Mouse (Mus musculus) kidney, adult 11 months (tissue): ENCODE measurements at regions not wholly inside any gene's neighbourhood (a gene's known extent, or its start where the extent isn't known, plus 50 kb on each side); places are given as distances from the start of the nearest gene placed in this dataset.
A peak's percentile ranks its signal among the peaks of the same experiment; 100 is the strongest.

Experiments
- DNase-seq: peaks from one replicate; pipeline ENCODE4 v3.0.0; 2022

DNA sequence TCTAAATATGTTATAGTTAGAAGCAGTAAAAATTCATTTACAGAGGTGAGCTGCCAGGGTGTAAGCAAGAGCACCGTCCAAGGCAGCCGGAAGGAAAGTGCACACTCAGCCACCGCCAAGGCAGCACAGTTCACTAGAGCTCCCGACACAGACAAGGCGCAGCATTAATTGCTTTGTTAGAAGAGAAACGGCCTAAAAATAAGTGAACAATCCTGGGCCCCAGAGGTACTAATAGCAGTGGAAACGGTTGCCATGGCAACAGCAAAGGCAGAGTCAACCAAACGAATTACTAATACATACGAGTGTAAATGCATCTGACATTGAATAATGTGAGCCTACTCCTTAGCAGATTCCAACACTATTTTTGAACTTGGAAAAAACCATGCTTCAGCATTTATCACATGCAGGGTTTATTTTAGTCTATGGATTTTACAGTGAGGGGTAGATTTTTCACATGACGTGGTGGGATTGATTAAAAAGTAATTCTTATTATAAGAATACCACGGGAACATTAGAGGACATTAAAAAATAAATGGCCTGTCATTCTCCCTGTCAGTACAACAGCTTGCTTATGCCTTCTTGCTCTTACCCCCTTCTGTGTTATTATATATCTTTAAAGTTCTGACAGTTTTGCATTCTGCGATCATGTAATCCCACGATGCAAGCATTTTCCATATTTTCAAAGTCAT lies 62.5 kb downstream of the Cavin4 start:
- no peak for DNase-seq

DNA sequence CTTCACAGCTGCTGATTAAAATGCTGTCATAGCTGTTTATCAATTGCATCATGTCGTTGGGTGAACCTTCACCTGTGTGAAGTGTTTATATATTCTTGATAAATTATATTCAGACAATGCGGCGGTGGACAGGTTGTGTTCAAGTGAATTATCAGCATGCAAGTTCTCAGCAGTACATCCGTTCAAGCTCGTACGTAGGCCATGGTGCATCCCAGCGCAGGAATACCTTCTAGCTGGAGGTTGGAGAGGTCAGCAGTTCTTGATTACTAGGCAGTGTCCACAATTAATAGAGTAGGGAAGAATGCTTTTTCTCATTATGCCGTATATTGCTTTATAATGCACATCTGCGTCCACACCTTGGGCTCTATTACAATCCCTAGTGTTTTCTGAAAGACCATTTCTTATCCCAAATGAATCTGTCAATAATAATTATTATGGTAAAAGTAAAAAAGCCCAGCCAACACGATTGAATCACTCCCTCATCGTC lies 63.1 kb downstream of the Cavin4 start:
- no peak for DNase-seq

DNA sequence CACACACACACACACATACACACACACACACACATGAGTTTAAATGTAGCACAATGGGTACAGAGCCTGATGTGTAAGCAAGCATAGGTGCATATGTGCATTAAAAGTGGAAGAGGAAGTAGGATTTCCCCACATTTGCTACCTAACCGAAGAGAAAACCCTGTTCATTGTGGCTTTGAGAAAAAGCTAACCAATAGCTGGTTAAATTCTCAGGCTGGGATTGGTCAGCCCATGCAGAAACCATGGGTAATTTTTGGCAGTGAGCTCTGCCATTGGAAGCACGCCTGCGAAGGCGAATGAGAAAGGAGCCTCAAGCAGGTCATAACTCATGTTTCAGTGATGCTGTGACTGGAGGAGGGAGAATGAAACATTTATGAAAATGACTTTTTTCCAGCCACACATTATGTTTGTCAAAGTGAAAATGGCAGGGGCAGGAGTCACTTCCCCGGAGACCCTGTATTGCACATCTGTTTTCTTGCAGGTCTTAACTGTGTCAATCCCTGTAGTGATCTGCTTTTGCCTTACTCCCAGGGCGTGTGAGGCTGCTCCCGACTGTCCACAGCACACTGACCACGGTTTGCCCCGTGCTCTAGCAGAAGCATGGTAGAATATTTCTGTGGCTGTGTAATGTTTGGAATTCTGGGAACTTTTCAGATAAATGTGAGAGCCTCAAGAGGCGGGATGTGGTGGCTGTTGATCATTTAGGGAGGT lies 71.7 kb downstream of the Cavin4 start:
- no peak for DNase-seq

DNA sequence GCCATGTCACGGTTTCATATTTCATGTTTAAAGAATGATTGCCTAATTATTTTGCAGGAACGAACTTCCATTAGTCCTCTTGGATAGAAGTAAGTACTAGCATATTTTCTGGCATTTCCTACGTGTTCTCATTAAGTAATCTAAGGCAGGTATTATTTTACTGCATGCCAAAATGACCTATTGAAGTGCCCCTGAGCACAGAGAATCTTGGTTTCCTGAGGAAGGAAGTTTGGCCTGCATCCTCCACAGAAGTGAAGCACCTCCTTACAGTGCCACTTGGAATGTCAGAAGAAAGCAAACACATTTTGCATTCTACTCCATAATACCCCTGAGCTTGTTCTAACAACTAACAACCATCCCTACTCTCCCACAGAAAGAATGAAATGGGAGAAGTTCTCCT lies 82.9 kb downstream of the Cavin4 start:
- no peak for DNase-seq

DNA sequence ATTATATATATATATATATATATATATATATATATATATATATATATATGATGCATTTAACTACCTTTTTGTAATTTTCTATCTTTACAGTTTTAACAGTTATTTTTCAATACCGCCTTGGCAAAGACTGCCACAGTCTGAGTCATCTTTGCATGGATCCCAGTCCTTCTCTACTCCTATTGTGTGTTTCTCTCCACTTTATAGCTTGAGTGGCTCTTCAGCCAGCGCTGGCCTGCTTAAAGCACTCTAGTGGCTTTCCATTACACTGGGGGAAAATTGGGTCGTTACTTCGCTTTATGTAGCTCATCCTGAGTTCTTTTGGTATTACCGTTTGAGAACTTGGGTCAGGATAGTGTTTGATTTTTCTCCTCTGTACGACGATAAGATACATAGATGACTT lies 86.3 kb downstream of the Cavin4 start:
- DNase-seq, result no peak

DNA sequence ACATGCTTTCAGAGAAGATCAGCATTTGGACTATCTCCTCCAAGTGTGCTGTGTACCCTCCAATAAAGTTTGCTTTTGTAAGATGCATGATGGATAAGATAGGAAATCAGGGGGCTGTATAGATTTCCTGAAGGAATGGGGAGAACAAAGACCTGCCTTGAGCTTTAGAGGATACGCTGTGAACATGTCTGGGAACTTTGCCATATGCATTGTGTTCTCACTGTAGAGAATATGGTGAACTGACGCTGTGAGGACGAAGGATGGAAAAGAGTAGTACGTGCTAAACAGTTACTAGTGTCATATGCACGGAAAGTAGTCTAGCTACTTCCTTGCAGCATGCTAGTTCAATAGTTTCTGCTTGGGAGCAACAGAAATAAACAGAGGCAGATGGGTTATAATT lies 86.8 kb downstream of the Cavin4 start:
- no peak for DNase-seq

DNA sequence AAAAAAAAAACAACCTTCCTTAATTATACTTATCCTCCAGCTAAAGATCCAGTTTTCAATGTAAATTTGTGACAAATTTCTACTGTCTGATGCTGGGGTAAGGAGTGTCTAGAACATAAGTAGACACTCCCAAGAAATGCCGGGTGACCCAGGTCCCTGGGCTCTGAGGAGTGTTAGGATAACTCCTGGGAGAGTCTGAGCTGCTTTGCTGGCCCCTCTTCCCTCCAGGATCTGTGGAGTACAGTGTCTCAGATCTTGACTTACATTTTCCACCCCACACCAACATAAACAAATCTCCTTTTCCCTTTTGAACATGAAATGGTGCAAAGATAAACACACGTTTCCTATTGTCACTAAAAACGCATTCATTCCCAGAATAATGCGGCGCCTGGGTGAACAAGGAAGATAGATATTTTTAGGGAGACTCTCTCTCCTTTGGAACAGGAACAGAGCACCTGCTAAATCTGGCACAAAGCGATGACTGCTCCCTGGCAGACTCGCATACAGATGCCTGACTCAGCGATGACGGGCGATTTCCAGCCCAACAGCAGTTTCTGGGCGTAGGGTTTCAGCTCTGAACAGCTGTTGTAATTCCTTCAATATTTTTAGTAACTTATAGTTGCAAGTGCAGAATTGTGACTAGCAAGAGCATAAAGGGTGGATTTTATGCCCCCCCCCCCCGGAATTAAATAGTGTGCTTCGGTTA lies 91.3 kb downstream of the Cavin4 start:
- no peak for DNase-seq

DNA sequence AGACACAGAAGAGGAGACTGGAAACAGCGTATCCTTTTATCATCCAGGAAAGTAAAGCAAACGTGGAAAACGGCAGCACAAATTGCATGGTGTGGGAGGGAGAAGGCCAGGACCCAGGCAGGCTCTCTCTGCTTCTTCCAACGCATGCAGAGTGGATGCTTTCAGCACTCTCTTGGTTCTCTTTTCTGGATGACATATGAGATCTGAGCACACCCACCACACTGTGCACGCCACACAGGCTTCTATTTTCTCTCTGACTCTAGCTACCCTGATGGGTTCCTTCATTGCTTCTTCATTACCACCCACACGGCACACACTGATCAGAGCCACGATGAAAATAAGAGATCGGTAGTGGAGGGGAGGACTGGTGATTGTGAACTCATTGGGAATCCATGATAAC lies 97.3 kb downstream of the Cavin4 start:
- DNase-seq, result no peak

DNA sequence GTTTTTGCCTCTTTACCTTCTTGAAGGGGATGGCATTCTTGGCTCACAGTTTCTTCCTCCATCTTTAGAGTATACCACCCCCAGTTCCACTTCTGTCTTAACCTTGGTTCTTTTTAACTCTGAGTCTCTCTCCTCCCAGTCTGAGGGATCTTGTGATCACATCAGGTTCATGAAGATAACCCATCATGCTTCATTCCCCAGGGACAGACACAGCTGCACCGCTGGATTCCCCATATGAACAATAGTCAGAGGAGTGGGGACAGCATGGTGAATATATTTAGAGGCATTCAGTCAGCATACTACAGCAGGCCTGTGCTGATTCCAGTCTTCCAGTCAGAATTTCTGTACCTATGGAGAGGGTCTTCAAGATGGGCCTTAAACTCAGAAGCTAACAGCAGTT lies 103.1 kb downstream of the Cavin4 start:
- DNase-seq, result no peak

DNA sequence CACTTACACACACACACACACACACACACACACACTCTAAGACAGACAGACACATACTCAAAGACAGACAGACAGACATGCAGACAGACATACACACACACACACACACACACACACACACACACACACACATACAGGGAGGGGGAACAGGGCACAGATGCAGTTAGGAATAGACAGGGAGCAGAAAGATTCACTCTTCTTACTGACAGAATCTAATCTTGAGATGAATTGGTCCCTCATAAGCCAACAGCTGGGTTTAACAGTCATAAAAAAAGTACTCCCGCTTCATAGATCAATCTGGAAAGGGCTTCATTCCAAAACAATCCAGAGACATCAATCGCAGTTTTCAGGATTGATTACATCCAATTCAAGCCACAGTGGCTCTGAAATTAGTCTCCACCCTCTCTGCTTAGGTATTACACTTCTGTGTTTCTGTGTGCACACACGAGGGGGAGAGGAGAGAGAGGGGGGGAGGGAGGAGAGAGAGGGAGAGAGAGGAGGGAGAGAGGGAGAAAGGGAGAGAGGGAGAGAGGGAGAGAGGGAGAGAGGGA lies 107.2 kb downstream of the Cavin4 start:
- DNase-seq, result no peak

DNA sequence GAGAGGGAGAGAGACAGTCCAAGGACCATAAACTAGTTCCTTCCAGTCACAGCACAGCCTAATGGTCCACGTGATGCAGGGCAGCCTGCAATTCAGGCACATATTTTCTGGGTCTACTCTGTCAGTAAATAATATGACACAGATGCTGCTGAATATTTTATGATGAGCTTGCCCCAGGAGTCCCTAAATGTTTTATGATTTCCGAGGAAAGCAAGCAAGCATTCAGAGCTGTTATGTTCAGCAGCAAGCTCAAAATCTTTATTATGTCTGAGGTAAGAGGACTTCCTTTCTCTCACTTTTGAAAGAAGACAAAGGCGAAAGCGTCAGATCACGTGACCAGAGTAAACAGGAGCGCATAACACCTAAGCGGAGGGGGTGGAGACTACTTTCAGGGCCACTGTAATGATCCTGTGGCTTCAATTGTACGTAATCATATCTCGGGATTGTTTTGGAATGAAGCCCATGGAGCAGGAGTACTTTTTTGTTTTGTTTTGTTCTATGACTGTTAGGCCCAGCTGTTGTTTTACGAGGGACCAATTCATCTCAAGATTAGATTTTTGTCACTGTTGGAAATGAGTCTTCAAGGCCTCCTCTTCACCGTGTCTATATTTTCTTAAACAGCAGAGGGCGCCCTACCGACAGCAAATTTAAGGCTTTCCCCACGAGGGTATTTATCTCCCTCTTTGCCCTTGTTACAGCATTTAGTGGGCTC lies 107.8 kb downstream of the Cavin4 start:
- peak; percentile 33 for DNase-seq

DNA sequence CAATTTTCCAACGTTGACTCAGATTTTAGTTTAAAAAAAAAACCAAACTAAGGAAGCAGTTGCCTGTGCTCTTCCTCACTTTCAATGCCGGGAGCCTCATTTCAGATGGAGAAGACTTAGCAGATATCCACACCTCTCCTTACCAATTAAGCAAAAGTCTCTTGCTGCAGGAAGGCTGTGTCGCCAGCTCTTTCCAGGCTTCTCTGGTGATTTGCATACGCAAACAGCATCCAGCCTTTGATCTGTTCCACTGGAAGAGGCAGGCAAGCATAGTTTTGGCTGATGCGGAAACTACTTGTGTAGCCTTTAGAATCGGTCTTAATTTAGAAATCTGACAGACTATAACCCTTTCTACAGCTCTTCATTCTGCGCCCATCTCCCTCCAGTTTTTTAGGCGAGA lies 108.5 kb downstream of the Cavin4 start:
- no peak for DNase-seq

DNA sequence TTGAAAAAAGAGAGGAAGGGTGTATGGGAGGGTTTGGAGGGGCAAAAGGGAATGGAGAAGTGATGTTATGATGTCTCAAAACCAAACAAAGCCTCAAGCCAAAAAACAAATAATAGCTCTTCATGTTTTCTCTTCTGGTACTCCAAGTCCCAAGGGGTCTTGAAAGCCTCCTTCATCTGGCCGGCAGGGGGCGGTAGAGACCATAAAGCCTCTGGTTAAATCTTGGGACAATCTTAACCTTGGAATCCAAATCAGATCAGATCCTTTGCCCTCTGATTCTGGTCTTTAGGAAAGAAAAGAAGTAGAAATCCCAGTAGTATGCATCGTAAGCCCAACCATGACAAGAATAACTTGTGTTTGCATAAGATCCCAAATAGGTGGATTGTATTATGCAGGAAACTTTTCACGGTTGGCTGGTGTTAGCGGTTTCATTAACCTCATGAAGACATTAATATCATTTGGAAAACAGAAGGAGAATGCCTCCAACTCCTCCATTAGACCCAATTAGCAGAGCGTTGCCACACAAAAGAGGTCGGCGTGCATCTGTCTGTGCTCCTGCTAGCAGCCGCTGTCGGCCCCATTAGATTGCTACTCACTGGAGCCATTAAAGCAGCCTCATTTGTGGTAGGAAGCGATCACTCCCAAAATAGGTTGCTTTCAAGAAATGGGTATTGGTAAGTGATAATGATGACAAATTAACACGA lies 116.0 kb downstream of the Cavin4 start:
- DNase-seq, result peak; percentile 31

DNA sequence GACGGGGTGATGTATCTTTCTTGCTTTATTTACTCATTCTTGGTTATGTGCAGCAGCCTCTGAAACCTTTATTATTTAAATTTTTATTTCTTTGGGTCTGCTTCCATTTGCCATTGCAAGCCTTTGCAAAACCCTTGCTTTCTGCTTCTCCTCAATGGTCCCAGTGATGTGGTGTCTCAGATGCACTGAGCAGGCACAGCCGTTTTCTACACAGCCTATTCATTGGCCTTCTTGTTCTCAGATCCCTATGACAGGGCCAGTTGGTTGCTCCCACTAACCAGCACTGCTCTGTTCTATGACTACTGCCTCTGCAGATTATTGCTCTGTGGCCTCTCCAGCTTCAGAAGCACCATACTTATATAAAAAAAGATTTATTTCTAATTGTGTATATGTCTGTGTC lies 116.6 kb downstream of the Cavin4 start:
- no peak for DNase-seq

DNA sequence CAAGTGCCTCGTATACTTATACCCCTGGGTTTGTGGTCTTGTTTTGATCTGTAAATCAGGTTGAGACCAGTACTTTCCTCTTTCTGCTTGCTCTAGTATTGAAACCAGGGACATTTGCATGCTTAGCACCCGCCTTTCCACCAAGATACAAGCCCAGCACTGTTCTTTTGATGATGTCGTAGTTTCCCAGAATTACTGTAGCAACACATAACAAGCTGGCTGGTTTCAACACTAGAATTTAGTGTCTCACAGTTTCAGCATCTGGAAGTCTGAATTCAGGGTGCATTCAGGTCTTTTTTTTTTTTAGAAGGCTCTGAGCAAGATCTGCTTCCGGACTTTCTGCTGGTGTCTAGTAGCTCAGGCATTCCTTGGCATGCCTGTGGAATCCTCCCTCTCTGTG lies 117.8 kb downstream of the Cavin4 start:
- DNase-seq, result no peak

DNA sequence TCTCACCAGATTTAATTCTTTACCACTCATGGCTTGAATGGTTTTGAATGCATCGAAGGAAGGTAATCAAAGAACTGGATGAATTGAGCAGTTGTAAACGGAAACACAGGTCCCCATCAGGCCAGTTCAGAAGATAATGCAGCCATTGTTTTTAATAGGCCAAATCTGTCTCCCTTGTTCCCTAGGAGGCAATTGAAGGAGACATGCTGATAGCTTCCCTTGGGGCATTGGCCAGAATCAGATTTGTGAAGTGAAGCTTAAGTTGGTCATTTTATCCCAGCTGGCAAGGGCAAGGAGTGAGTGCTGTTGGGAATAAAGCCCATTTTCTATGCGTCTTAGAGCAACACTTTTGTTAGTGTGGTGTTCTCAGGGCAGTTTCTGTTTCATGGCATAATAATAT lies 119.4 kb downstream of the Cavin4 start:
- no peak for DNase-seq

DNA sequence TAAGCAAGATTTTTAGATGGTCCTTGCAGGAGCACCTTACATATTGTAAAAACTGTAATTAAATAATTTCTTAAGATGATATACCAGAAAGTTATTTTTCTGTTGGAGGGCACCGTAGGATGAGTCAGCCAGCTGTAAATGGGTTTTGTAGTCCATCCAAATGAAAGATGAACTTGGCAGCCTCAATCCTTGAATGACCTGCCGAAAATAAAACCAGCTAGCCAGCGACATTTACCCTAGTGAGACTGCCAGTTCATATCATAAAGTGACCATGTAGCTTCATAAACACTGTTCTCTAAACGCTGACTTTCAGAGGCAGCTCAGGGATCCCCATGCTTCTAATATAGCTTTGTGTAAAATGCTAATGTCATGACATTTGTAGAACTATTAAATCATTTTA lies 127.8 kb downstream of the Cavin4 start:
- DNase-seq, result no peak

DNA sequence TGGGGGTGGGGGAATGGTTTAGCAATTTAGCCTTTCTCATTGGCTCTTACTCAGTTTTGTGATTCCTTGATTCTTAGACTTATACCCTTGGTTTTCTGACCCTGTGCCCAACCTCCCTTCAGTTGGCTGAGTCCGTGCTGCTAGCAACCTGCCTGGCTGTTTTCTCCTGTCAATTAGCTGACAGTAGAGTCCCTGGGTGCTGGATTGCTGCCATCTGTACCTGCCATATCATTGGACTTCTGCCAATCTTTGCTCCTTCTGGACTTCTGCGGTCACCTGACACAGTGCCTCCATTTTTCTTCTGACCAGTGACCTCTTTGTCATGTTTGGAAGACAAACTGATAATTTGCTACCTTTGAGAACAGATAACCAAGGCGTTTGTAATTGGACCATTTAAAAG lies 140.5 kb downstream of the Cavin4 start:
- DNase-seq, result no peak

DNA sequence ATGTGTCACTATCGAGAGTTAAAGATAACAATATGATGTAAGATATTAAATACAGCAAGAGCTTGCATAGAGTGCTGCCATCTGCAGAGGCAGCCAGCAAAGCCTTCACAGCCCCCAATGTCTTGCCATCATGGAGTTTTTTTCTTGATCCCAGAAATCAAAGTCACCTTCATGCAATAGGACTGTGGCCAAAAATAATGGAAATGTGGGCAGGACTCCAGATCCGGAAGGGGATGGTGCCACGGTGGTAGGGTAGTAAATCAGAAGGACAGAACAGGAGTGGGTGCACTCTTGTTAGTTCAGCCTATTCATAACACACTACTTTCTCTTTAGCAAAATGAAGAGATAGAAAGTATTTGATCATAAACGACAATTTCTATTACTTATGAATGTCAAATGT lies 145.3 kb downstream of the Cavin4 start:
- DNase-seq, result no peak

DNA sequence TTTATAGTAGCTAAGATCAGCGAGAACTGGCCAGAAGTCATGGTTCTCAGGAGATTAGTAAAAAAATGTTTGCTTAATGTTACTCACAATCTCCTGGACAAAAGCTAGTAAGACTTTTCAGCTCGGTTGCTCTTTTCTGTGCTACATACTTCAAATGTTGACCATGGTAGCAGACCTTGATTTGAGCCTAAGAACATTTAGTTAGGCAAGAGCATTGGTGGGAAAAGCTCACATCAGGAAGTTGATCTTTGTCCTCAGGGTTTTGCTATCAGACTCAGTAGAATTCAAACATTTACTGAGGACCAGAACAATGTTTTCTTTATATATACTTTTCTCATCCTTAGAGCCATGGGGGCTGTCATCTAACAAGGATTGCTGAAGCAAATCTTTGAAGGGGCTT lies 170.4 kb downstream of the Cavin4 start:
- DNase-seq, result no peak

DNA sequence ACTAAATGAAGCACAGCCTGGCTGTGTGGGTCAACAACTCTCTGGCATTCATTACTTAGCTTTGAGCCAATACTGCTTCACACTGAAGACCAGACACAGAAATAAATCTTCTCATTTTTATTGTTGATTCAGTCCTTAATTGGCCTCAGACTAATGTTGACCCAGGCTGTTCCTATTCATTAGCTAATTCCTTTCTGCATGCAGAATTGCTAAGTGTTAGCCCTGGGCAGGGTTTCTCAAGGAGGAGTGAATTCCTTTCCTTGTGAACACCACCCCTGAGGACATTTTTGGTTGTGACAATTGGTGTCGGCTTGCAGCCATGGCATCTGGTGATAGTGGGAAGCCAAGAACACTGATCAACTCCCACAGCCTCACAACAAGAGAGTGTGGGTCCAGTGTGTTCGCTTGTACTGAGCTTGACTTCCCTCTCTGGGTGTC lies 179.5 kb downstream of the Cavin4 start:
- peak; percentile 3 for DNase-seq

DNA sequence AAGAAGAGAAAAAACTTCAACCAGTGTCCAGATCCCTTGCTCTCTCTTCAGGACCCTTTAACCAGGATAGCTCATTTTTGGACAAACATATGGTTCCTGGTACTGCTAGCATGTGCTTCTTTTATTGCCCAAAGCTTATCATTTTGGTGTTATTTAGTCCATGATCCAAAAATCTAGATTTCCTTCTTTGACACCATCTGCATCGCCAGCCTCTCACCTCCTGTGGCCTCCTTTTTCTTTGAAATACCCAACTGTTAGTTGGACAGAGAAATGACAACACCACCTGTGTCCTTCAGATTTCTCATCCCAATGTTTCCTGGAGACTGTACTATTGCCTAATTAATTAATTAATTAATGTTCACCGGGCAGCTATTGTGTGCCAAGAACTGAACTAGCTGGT lies 188.0 kb upstream of the Plppr1 start:
- DNase-seq, result no peak
